Mouse (Mus musculus) ES-Bruce4 (cell line): ENCODE data around the gene Gm28374. TPM values are rescaled to one million over a fixed set of nuclear protein-coding genes. Genes with fewer than 3 reads are reported as not detected.
"Not testable (repeated sequence)": the region's sequence is repeated elsewhere in the genome, so short reads cannot be mapped to it uniquely, and the experiment has no call there.

Source experiments
- H3K27ac ChIP-seq: 2 replicates; pipeline ENCODE4 v1.5.1; 2012; ENCODE audit warnings: low read length, inconsistent platforms; ENCODE audit not compliant: insufficient read depth
- H3K27me3 ChIP-seq: 2 replicates; pipeline ENCODE4 v1.6.1; 2012; ENCODE audit warnings: mild to moderate bottlenecking, low read length, inconsistent platforms; ENCODE audit not compliant: control insufficient read depth, poor library complexity, insufficient read depth, severe bottlenecking
- H3K36me3 ChIP-seq: 2 replicates; pipeline ENCODE4 v1.6.1; 2012; ENCODE audit warnings: inconsistent platforms, mild to moderate bottlenecking, low read length, moderate library complexity; ENCODE audit not compliant: control insufficient read depth, poor library complexity, insufficient read depth, severe bottlenecking
- H3K4me1 ChIP-seq: one replicate; pipeline ENCODE4 v1.8.1; 2011; ENCODE audit warnings: low read length; ENCODE audit not compliant: control insufficient read depth, insufficient read depth
- H3K4me3 ChIP-seq: 2 replicates; pipeline ENCODE4 v1.5.1; 2011; ENCODE audit warnings: low read depth, mild to moderate bottlenecking, low read length
- H3K9ac ChIP-seq: 2 replicates; pipeline ENCODE4 v1.6.1; 2012; ENCODE audit warnings: low read depth, mild to moderate bottlenecking, inconsistent platforms; ENCODE audit not compliant: poor library complexity, severe bottlenecking
- H3K9me3 ChIP-seq: replicated peaks from 2 replicates; pipeline ENCODE4 v1.6.1; 2012; ENCODE audit warnings: mild to moderate bottlenecking, low read length, inconsistent platforms; ENCODE audit not compliant: control insufficient read depth, poor library complexity, insufficient read depth, severe bottlenecking
- CTCF ChIP-seq: IDR thresholded peaks from one replicate; pipeline ENCODE4 v1.8.1; 2011; ENCODE audit warnings: low read depth, low read length
- EP300 ChIP-seq: IDR thresholded peaks from 2 replicates; pipeline ENCODE4 v1.6.1; 2011; ENCODE audit warnings: low read depth, low read length; ENCODE audit not compliant: insufficient read depth
- POLR2A ChIP-seq: IDR thresholded peaks from one replicate; pipeline ENCODE4 v1.8.1; 2011; ENCODE audit warnings: low read length; ENCODE audit not compliant: insufficient read depth
- polyA plus RNA-seq: library from polyadenylated mRNA; stranded (reverse); fragments of >200 nt; gene quantifications from 2 replicates; pipeline ENCODE4 v1.2.4, GENCODE M21; 2011; ENCODE audit warnings: low read depth; ENCODE audit not compliant: missing spikeins, insufficient read depth, insufficient read length

Gm28374 gene
- not detected in 2 replicates for polyA plus RNA-seq

DNA sequence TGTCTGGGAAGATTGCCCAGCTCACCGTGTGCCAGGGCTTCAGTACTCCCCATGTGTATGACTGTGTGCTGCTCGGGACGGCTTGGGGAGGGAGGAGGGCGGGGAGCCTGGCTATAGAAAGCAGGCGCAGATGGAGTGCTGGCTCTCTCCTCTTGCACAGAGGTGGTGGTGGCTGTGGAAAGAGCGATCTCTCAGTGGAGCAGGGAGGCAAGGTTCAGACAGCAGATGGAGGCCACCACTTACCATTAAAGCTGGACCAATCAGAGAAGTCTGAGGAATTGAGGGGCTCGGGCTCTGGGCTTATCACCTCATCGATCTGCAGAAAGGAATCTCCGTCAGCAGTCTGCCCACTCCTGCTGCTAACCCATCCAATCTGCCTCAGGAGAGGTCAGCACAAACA is at the start of gene Gm28374:
Gm28374 (minus strand) TSS at position 101 of the 400 bp plus-strand sequence.
- peaks cover 2% of the 10 kb centered on the region for H3K4me1 ChIP-seq
- no peaks in the 10 kb centered on the region for H3K9me3 ChIP-seq
- TF ChIP-seq EP300, result no peak
- no peak for TF ChIP-seq CTCF
- TF ChIP-seq POLR2A, result no peak
- no peaks in the 10 kb centered on the region for H3K27me3 ChIP-seq
- no peak within 1 kb of the TSS for H3K4me3 ChIP-seq
- H3K36me3 ChIP-seq, result peaks cover 11% of the 10 kb centered on the region
- no peak within 1 kb of the TSS for H3K9ac ChIP-seq
- no peak within 1 kb of the TSS for H3K27ac ChIP-seq

DNA sequence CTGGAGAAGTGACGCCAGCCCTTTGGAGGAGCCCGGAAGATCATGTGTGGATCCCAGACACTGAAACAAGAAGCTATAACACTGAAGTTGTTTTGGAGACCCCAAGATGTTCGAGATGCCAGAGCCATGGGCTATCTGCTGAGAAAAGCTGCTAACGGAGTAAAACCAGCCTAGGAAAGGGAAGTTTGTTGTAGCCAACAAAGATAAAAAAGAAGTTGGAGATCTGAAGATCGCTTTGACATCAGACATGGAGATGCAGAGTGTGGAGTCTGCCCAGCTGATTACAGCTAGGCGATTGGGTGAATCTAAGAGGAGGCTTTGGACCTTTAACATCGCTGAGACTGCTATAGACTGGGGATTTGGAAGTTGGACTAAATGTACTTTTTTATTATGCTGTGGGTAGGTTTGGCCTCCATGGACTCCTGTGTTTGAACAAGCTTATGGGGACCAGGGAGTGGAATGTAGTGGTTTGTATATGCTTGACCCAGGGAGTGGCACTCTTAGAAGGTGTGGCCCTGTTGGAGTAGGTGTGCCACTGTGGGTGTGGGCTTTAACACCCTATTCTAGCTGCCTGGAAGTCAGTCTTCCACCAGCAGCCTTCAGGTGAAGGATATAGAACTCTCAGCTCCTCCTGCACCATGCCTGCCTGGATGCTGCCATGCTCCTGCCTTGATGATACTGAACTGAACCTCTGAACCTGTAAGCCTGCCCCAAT is 48.5 kb upstream of the Gm28374 start:
- not testable (repeated sequence) for H3K4me3 ChIP-seq, H3K27ac ChIP-seq, H3K27me3 ChIP-seq, H3K9ac ChIP-seq, H3K36me3 ChIP-seq, H3K9me3 ChIP-seq, H3K4me1 ChIP-seq

DNA sequence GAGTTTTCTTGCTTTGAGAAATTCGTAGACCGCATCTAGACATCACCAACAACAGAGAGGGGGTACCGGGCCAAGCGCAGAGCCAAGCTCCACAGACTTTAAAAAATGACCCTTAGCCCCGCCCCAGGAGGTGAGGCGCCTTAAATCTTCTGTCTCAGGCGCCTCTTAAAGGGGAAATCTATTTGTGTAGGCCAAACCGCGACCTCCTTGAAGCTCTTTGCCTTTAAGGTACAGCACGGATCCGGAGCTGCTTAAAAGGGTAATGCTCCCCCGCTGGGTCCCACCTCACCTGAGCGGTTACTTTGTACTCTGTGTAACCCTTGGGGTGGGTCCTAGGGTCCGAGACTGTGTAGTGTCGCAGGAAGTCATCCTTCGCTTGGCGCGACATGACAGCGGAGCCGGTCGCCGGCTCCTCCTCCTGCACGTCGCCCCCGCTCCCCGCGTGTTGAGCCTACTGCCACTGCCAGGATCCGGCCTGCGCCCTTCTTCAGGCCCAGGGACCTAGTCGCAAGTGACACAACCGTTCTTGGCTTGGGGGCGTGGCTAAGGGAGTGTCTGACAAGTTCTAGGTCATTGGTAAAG is 45.8 kb upstream of the Gm28374 start, which contains the start of gene Snx15:
Snx15 (minus strand) TSS at position 545 of the 582 bp plus-strand sequence.
- Histone ChIP-seq H3K27ac (peak within 1 kb of the TSS; percentile 22; the same call in 1 of the 2 replicates), H3K36me3 (no peaks in the 10 kb centered on the region), H3K9me3 (no peaks in the 10 kb centered on the region), H3K9ac (peak within 1 kb of the TSS; percentile 41), H3K4me1 (no peaks in the 10 kb centered on the region), H3K27me3 (no peaks in the 10 kb centered on the region), H3K4me3 (peak within 1 kb of the TSS; percentile 88)
- TF ChIP-seq POLR2A (peak; percentile 69), CTCF (no peak)

DNA sequence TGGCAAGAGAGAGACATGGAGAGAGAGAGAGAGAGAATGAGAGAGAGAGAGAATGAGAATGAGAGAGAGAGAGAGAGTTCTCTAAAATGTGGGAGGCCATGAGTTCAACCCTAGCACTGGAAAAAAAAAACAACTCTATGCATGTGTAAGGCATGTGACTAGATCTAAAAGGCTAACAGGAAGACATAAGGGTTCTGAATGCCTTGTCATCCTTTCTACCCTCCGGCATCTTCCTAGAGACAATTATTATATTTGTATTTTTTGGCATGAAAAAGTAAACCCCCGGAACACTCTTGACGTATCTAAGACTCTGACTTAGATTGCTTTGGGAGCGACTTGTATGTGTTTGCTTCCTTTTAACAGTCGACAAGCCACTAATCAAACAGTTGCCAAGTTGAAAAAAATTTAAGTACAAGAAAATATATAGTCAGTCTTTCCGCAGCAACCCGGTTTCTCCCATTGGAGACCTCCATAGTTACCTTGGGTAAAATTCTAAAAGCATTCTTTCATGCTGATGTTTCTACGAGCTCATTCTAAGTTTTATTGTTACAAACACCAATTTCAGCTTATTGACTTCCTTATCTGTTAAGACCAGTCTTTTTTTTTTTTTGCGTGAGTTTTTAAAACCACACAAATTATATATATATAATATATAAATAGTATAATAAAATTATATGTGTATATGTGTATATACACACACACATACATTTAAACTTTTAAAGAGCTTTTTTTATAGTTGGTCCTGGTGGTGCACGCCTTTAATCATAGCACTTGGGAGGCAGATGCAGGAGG is 44.9 kb upstream of the Gm28374 start:
- Histone ChIP-seq H3K27ac (peak overlapping the region; percentile 22; the same call in 1 of the 2 replicates), H3K36me3 (no peaks in the 10 kb centered on the region), H3K4me3 (peak overlapping the region; percentile 67), H3K4me1 (no peaks in the 10 kb centered on the region), H3K9me3 (no peaks in the 10 kb centered on the region), H3K9ac (peak overlapping the region; percentile 41), H3K27me3 (no peaks in the 10 kb centered on the region)
- TF ChIP-seq CTCF (no peak), EP300 (no peak), POLR2A (no peak)

DNA sequence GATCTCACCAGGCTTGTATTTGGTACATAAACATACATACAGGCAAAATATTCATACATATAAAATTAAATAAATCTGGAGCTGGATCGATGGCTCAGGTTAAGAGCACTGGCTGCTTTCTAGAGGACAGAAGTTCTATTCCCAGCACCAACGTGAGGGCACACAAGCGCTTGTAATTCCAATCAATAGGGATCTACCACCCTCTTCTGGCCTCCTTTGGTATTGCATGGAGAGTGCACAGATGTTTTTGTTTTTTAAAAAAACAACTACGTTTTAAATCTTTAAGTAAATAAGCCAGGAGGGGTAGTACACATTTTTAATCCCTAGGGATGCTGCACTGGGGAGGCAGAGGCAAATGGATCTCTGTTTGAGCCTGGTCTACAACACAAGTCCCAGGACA is 44.2 kb upstream of the Gm28374 start:
- H3K36me3 ChIP-seq, result no peaks in the 10 kb centered on the region
- no peak overlapping the region for H3K4me3 ChIP-seq
- no peaks in the 10 kb centered on the region for H3K27me3 ChIP-seq
- H3K27ac ChIP-seq, result no peak overlapping the region
- no peak overlapping the region for H3K9ac ChIP-seq
- TF ChIP-seq CTCF (peak; percentile 3), POLR2A (no peak)
- H3K9me3 ChIP-seq, result no peaks in the 10 kb centered on the region
- no peaks in the 10 kb centered on the region for H3K4me1 ChIP-seq

DNA sequence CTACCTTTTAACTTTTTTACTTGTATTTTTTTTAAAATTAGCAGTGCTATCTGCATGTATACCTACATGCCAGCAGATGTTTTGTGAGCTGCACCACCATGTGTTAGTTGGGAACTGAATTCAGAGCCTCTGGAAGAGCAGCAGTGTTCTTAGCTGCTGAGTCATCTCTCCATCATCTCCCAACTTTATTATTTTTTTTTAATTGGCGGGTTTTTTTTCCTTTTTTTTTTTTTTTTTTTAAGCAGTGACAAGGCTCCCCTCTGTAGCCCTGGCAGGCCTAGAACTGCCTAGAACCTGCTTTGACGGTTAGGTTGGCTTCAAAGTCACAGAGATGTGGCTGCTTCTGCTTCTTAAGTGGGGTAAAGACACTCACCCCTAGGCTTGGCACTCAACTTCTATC is 42.8 kb upstream of the Gm28374 start:
- H3K27ac ChIP-seq, result no peak overlapping the region
- peaks cover 2% of the 10 kb centered on the region for H3K4me1 ChIP-seq
- no peaks in the 10 kb centered on the region for H3K9me3 ChIP-seq
- H3K9ac ChIP-seq, result no peak overlapping the region
- H3K27me3 ChIP-seq, result no peaks in the 10 kb centered on the region
- TF ChIP-seq POLR2A, result no peak
- no peak for TF ChIP-seq CTCF
- TF ChIP-seq EP300, result no peak
- H3K36me3 ChIP-seq, result no peaks in the 10 kb centered on the region
- no peak overlapping the region for H3K4me3 ChIP-seq
